Mouse (Mus musculus) stomach, postnatal 0 days (tissue): ENCODE measurements at regions not wholly inside any gene's neighbourhood (a gene's known extent, or its start where the extent isn't known, plus 50 kb on each side); places are given as distances from the start of the nearest gene placed in this dataset.

Experiments
- CTCF ChIP-seq: IDR thresholded peaks from 2 replicates; pipeline ENCODE4 v1.5.1; 2016; ENCODE audit warnings: antibody characterized with exemption, low read depth, mild to moderate bottlenecking, moderate library complexity
- EP300 ChIP-seq: optimal IDR thresholded peaks from 2 replicates; pipeline ENCODE3; 2016; ENCODE audit warnings: antibody characterized with exemption

DNA sequence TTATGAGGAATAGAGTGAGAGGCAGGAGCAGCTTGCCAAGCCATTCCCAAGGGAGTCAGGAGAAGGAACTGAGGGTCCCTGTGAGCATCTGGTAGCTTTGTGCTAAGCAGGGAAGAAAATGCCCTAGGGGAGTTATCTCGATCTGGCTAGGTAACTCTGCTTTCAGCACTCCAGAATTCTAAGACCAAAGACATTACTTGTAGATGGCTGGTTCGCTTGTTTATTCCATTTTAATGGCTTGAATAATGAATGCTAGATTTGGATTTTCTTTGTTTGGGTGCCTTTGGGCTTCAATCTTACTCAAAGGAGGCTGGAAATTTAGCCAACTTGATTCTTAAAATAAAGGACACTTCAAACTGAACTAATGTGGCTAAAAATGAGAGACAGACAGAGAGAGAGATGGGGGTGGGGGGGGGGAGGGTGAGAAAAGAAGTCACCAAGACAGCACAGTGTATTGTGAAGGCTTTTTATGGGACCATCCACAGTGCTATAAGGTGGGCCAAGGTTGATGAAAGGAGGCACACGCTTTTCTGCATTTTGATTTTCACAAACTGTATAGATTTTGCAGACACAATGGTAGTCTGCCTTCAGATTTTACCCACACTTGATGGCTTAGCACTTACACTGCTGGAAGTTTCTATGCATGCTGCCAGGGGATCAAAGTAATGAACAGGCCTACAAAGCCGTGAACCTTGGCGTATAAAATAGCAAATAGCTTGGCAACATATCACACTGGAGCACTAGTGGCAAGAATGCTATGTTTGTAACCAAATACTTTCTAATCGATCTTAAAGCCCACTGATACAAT is 121.3 kb upstream of the Ufm1 start:
- TF ChIP-seq CTCF: no peak
- TF ChIP-seq EP300: no peak
